Mouse (Mus musculus): ENCODE measurements around the gene Bok. TPM values are rescaled to one million over a fixed set of nuclear protein-coding genes. Genes with fewer than 3 reads are reported as not detected.

Gene Bok
- polyA plus RNA-seq, 1 experiment from 2014 or later = 95.8 TPM

DNA sequence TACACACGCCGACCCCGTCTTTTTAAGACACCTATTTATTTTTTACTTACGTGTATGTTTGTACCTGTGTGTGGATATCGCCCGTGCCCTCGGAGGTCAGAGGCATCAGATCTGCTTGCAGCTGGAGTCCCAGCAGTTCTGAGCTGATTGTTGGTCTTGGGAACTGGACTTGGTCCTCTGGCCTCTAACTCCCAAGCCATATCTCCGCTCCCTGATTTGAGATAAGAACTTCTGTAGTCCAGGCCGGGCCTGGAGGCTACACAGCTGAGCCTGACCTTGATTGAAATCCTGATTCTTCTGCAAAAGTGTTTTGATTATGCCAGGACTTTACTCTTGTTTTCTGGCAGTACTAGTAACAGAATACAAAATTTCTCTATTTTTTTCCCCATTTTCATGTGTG, 7.3 kb downstream of the Bok start:
- H3K9ac ChIP-seq (replicated peaks) = no peak overlapping the region
- H3K36me3 ChIP-seq = peaks cover 14% of the 10 kb centered on the region
- no peak overlapping the region for H3K27ac ChIP-seq (replicated peaks)
- H3K4me3 ChIP-seq = no peak overlapping the region
- 95% methylated on average over 9 of the region's 9 CpGs for WGBS
- H3K4me2 ChIP-seq (replicated peaks) = no peak overlapping the region
- peaks cover 10% of the 10 kb centered on the region for H3K4me1 ChIP-seq
- no peaks in the 10 kb centered on the region for H3K9me3 ChIP-seq
- no peaks in the 10 kb centered on the region for H3K27me3 ChIP-seq
- ATAC-seq (replicated peaks) = no peak

GRCm38 (mm10) chr1:93693502-93693901, 8.0 kb downstream of the Bok start:
- H3K4me2 ChIP-seq (replicated peaks) = no peak overlapping the region
- no peaks in the 10 kb centered on the region for H3K9me3 ChIP-seq
- peaks cover 14% of the 10 kb centered on the region for H3K36me3 ChIP-seq
- H3K4me3 ChIP-seq = no peak overlapping the region
- H3K27ac ChIP-seq (replicated peaks) = no peak overlapping the region
- no peak for ATAC-seq (replicated peaks)
- 91% methylated on average over 3 of the region's 3 CpGs for WGBS
- no peak overlapping the region for H3K9ac ChIP-seq (replicated peaks)
- H3K27me3 ChIP-seq = no peaks in the 10 kb centered on the region
- peaks cover 2% of the 10 kb centered on the region; the same call in 1 of the 2 replicates for H3K4me1 ChIP-seq

GRCm38 (mm10) chr1:93693943-93694342, 8.5 kb downstream of the Bok start:
- Histone ChIP-seq H3K36me3 (peaks cover 14% of the 10 kb centered on the region), H3K4me3 (no peak overlapping the region), H3K9ac (replicated peaks) (no peak overlapping the region), H3K27me3 (no peaks in the 10 kb centered on the region), H3K27ac (replicated peaks) (no peak overlapping the region), H3K4me1 (no peaks in the 10 kb centered on the region), H3K4me2 (replicated peaks) (no peak overlapping the region), H3K9me3 (no peaks in the 10 kb centered on the region)
- ATAC-seq (replicated peaks) = no peak
- WGBS = 93% methylated on average over 10 of the region's 10 CpGs

DNA sequence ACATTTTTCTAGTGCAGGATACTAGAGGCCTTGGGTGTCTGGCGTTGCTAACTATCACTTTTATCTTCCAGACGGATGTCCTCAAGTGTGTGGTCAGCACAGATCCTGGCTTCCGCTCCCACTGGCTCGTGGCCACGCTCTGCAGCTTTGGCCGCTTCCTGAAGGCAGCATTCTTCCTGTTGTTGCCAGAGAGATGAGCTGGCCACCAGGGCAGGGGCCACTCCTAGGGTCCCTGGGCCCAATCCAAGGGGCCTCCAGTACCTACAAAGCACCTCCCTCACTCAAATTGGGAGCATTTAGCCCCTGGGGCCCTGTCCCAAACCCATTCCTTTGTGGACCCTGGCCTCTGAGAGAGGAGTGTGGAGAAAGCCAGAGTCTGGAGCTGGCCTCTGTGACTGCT, 9.5 kb downstream of the Bok start:
- Histone ChIP-seq H3K4me2 (replicated peaks) (no peak overlapping the region), H3K27ac (replicated peaks) (no peak overlapping the region), H3K9ac (replicated peaks) (no peak overlapping the region), H3K36me3 (peaks cover 14% of the 10 kb centered on the region), H3K4me1 (no peaks in the 10 kb centered on the region), H3K4me3 (no peak overlapping the region), H3K27me3 (no peaks in the 10 kb centered on the region), H3K9me3 (no peaks in the 10 kb centered on the region)
- 82% methylated on average over 6 of the region's 6 CpGs for WGBS
- no peak for ATAC-seq (replicated peaks)

DNA sequence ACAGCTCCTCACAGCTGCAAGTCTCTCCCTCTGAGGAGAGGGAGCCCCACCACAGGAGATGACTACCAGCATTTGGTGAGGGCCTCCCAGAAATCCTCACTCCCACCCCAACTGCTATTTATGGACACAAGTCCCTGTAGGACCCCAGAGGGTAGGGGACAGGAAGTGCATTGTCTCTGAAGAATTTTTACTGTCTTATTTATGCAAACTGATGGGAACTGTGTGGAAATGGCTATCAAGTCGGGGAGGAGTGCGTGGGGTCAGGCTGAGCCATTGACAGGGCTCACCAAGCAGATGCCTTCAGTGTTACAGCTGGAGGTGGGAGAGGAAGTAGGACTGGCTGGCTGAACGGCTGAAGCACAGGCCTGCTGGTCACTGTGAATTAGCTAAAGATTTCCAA, 11.9 kb downstream of the Bok start:
- ATAC-seq (replicated peaks) = no peak
- H3K4me2 ChIP-seq (replicated peaks) = no peak overlapping the region
- no peaks in the 10 kb centered on the region for H3K4me1 ChIP-seq
- no peak overlapping the region for H3K4me3 ChIP-seq
- H3K27me3 ChIP-seq = no peaks in the 10 kb centered on the region
- H3K36me3 ChIP-seq = peaks cover 11% of the 10 kb centered on the region
- H3K9ac ChIP-seq (replicated peaks) = no peak overlapping the region
- H3K9me3 ChIP-seq = no peaks in the 10 kb centered on the region
- H3K27ac ChIP-seq (replicated peaks) = no peak overlapping the region
- WGBS = 80% methylated on average over 3 of the region's 3 CpGs

- WGBS = 75% methylated on average over 4 of the region's 4 CpGs
- Histone ChIP-seq H3K36me3 (peaks cover 17% of the 10 kb centered on the region), H3K27me3 (no peaks in the 10 kb centered on the region), H3K9me3 (no peaks in the 10 kb centered on the region), H3K4me3 (no peak overlapping the region), H3K4me1 (no peaks in the 10 kb centered on the region), H3K9ac (replicated peaks) (no peak overlapping the region), H3K4me2 (replicated peaks) (no peak overlapping the region), H3K27ac (replicated peaks) (no peak overlapping the region)
- ATAC-seq (replicated peaks) = no peak
Observed at GRCm38 (mm10) chr1:93699159-93699558, 13.7 kb downstream of the Bok start.

GRCm38 (mm10) chr1:93702106-93702505, 16.6 kb downstream of the Bok start:
- Histone ChIP-seq H3K4me3 (no peak overlapping the region), H3K4me1 (no peaks in the 10 kb centered on the region), H3K9me3 (no peaks in the 10 kb centered on the region), H3K9ac (replicated peaks) (no peak overlapping the region), H3K36me3 (0 out of 2 replicates have a peak, but pooled peaks cover 6% of the 10 kb centered on the region), H3K27ac (replicated peaks) (no peak overlapping the region), H3K27me3 (no peaks in the 10 kb centered on the region), H3K4me2 (replicated peaks) (no peak overlapping the region)
- ATAC-seq (replicated peaks) = no peak
- 90% methylated on average over 1 of the region's 1 CpGs for WGBS

- no peak for ATAC-seq (replicated peaks)
- no peak overlapping the region for H3K27ac ChIP-seq (replicated peaks)
- H3K27me3 ChIP-seq = no peaks in the 10 kb centered on the region
- H3K9me3 ChIP-seq = no peaks in the 10 kb centered on the region
- H3K4me1 ChIP-seq = no peaks in the 10 kb centered on the region
- H3K36me3 ChIP-seq = 0 out of 2 replicates have a peak, but pooled peaks cover 6% of the 10 kb centered on the region
- 94% methylated on average over 10 of the region's 10 CpGs for WGBS
- no peak overlapping the region for H3K9ac ChIP-seq (replicated peaks)
- H3K4me3 ChIP-seq = no peak overlapping the region
- H3K4me2 ChIP-seq (replicated peaks) = no peak overlapping the region
Observed at GRCm38 (mm10) chr1:93703472-93704048, 18.1 kb downstream of the Bok start.

DNA sequence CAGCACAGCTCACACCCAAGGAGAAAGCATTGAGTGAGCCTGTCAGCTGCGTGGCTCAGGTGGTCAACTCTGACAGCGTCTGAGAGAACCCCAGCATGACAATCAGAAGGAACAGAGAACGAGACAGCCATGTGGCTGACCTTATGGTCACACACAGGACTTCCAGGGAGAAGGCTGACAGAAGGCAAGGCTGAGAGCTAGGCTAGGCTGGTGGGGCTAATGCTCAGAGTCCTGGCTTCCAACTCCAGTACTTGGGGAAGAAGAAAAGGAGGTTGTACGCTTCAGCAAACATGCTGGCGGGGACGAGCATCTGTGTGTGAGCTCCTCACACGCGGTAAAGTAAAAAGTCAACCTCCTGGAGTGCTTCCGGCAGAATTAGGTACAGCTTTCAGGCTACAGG, 18.9 kb downstream of the Bok start:
- Histone ChIP-seq H3K4me3 (no peak overlapping the region), H3K4me2 (replicated peaks) (no peak overlapping the region), H3K4me1 (no peaks in the 10 kb centered on the region), H3K36me3 (0 out of 2 replicates have a peak, but pooled peaks cover 6% of the 10 kb centered on the region), H3K27ac (replicated peaks) (no peak overlapping the region), H3K9ac (replicated peaks) (no peak overlapping the region), H3K27me3 (no peaks in the 10 kb centered on the region), H3K9me3 (no peaks in the 10 kb centered on the region)
- WGBS = 84% methylated on average over 9 of the region's 9 CpGs
- ATAC-seq (replicated peaks) = no peak

GRCm38 (mm10) chr1:93705389-93705788, 19.9 kb downstream of the Bok start:
- 70% methylated on average over 3 of the region's 3 CpGs for WGBS

GRCm38 (mm10) chr1:93716166-93716565, 30.7 kb downstream of the Bok start:
- no peak for ATAC-seq (replicated peaks)
- Histone ChIP-seq H3K27me3 (no peaks in the 10 kb centered on the region), H3K4me1 (no peaks in the 10 kb centered on the region), H3K4me2 (replicated peaks) (no peak overlapping the region), H3K4me3 (no peak overlapping the region), H3K9ac (replicated peaks) (no peak overlapping the region), H3K9me3 (no peaks in the 10 kb centered on the region), H3K36me3 (peaks cover 6% of the 10 kb centered on the region), H3K27ac (replicated peaks) (no peak overlapping the region)
- WGBS = 94% methylated on average over 2 of the region's 2 CpGs

More at GRCm38 (mm10) chr1:93705389-93705788, 19.9 kb downstream of the Bok start:
- H3K4me3 ChIP-seq = no peak overlapping the region
- no peak overlapping the region for H3K4me2 ChIP-seq (replicated peaks)
- H3K27ac ChIP-seq (replicated peaks) = no peak overlapping the region
- H3K9ac ChIP-seq (replicated peaks) = no peak overlapping the region
- H3K9me3 ChIP-seq = no peaks in the 10 kb centered on the region
- 0 out of 2 replicates have a peak, but pooled peaks cover 6% of the 10 kb centered on the region for H3K36me3 ChIP-seq
- H3K27me3 ChIP-seq = no peaks in the 10 kb centered on the region
- ATAC-seq (replicated peaks) = no peak
- no peaks in the 10 kb centered on the region for H3K4me1 ChIP-seq

GRCm38 (mm10) chr1:93721557-93721956, 36.1 kb downstream of the Bok start:
- no peaks in the 10 kb centered on the region for H3K4me1 ChIP-seq
- no peak overlapping the region for H3K4me2 ChIP-seq (replicated peaks)
- ATAC-seq (replicated peaks) = no peak
- no peaks in the 10 kb centered on the region for H3K36me3 ChIP-seq
- no peaks in the 10 kb centered on the region for H3K27me3 ChIP-seq
- WGBS = 57% methylated on average over 7 of the region's 7 CpGs
- H3K9me3 ChIP-seq = no peaks in the 10 kb centered on the region
- H3K27ac ChIP-seq (replicated peaks) = no peak overlapping the region
- no peak overlapping the region for H3K9ac ChIP-seq (replicated peaks)
- H3K4me3 ChIP-seq = no peak overlapping the region

DNA sequence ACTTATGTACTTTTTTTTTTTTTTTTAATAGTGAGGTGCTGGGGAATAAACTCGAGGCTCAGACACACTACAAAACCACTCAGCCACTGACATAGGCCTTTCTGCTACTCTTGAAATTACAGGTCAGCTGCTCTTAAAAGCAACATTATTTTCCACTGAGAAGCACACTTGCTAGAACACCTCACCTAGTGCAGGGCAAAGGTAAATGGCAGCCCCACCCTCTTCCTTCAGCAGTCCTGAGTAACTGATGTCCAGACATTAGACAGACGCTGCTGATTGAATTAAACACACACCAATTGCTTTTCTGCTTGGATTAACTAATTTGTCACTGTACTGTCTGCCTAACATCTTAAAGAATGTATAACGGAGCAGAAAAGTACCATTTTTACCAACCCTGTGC, 39.2 kb downstream of the Bok start:
- no peak overlapping the region for H3K4me3 ChIP-seq
- no peaks in the 10 kb centered on the region for H3K36me3 ChIP-seq
- no peaks in the 10 kb centered on the region for H3K27me3 ChIP-seq
- H3K4me2 ChIP-seq (replicated peaks) = no peak overlapping the region
- no peaks in the 10 kb centered on the region for H3K4me1 ChIP-seq
- H3K9ac ChIP-seq (replicated peaks) = no peak overlapping the region
- no peak for ATAC-seq (replicated peaks)
- H3K27ac ChIP-seq (replicated peaks) = no peak overlapping the region
- no peaks in the 10 kb centered on the region for H3K9me3 ChIP-seq
- 81% methylated on average over 3 of the region's 3 CpGs for whole genome bisulfite sequencing

Measured in forebrain, embryonic 15.5 days (tissue).